ENCODE assay signal across 18 mouse cellular contexts in genomic region chr7:51626451-51627000, GRCm38 (mm10). TPM values are rescaled to one million over a fixed set of nuclear protein-coding genes. Genes with fewer than 3 reads are reported as not detected.
DNase-seq lines count a peak whose midpoint lies in the region; ATAC-seq and TF ChIP-seq lines count a peak whose summit lies in the region.
"Had no signal": no experiment of that assay in that cellular context is flagged by ENCODE, and none has a peak within 500 bp of the region (broad histone marks: within the 10 kb centered on the region; RNA-seq: fewer than 3 reads in every experiment).

No protein-coding gene starts in this region.

- WGBS in forebrain, embryonic 11.5 days: under 1% methylated on average over 16 of the region's 16 CpGs
- WGBS in hindbrain, embryonic 13.5 days: 1% methylated on average over 16 of the region's 16 CpGs
- WGBS in midbrain, embryonic 14.5 days: under 1% methylated on average over 16 of the region's 16 CpGs
- WGBS in heart, embryonic 11.5 days (ENCODE audit: insufficient replicate concordance): 3% methylated on average over 16 of the region's 16 CpGs

- peak overlapping the region; percentile 45 for H3K4me2 ChIP-seq in forebrain, embryonic 11.5 days (ENCODE audit: low read depth, low read length, severe bottlenecking)
- peak overlapping the region; percentile 62 for H3K4me2 ChIP-seq in hindbrain, embryonic 13.5 days
- H3K4me2 ChIP-seq in midbrain, embryonic 14.5 days (ENCODE audit: low read length): peak overlapping the region; percentile 74
- H3K4me2 ChIP-seq in heart, embryonic 11.5 days: no peak overlapping the region
- H3K4me2 ChIP-seq: lung, embryonic 15.5 days had no signal

- peak overlapping the region; percentile 23; the same call in 1 of the 2 replicates for H3K4me3 ChIP-seq in cortical plate, adult 2 months (ENCODE audit: insufficient read depth, low read length)
- peak overlapping the region; percentile 16 for H3K4me3 ChIP-seq in forebrain, embryonic 11.5 days (ENCODE audit: low read depth, low read length)
- H3K4me3 ChIP-seq in hindbrain, embryonic 13.5 days: peak overlapping the region; percentile 50
- H3K4me3 ChIP-seq in midbrain, embryonic 14.5 days (replicated peaks; ENCODE audit: low read depth, low read length): peak overlapping the region; percentile 51
- H3K4me3 ChIP-seq in heart, embryonic 11.5 days (ENCODE audit: low read depth, low read length): no peak overlapping the region
- H3K4me3 ChIP-seq: erythroblast, embryonic 14.5 days; lung, embryonic 15.5 days had no signal

- ATAC-seq in forebrain, embryonic 11.5 days (replicated peaks; ENCODE audit: low FRiP score): no peak
- ATAC-seq in hindbrain, embryonic 13.5 days (ENCODE audit: low FRiP score): no peak
- ATAC-seq in midbrain, embryonic 14.5 days (ENCODE audit: low FRiP score, low TSS enrichment): no peak
- no peak for ATAC-seq in heart, embryonic 11.5 days (replicated peaks; ENCODE audit: insufficient number of reproducible peaks, low FRiP score, low TSS enrichment)
- no peak for ATAC-seq in monocyte, adult 5-6 weeks (replicated peaks; ENCODE audit: insufficient number of reproducible peaks, low FRiP score, low TSS enrichment, poor library complexity, severe bottlenecking)
- ATAC-seq: CD4-positive, CD25-positive, alpha-beta regulatory T cell, adult 4 months; inflammation-experienced regulatory T-cells, adult 6 months had no signal

- TF ChIP-seq CTCF in cortical plate, adult 2 months (IDR thresholded peaks at IDR 0.05; ENCODE audit: extremely low read depth, insufficient read depth, low read length): no peak

- no peaks in the 10 kb centered on the region for H3K36me3 ChIP-seq in forebrain, embryonic 11.5 days (ENCODE audit: control insufficient read depth, insufficient read depth, low read length)
- H3K36me3 ChIP-seq in hindbrain, embryonic 13.5 days: no peaks in the 10 kb centered on the region
- H3K36me3 ChIP-seq in midbrain, embryonic 14.5 days (ENCODE audit: control insufficient read depth, insufficient read depth, low read length): peaks cover 17% of the 10 kb centered on the region
- H3K36me3 ChIP-seq in heart, embryonic 11.5 days (ENCODE audit: control insufficient read depth, insufficient read depth, low read length): no peaks in the 10 kb centered on the region
- H3K36me3 ChIP-seq: lung, embryonic 15.5 days had no signal

- no peak overlapping the region for H3K27ac ChIP-seq in cortical plate, adult 2 months (ENCODE audit: insufficient read depth, low read length)
- peak overlapping the region; percentile 63 for H3K27ac ChIP-seq in forebrain, embryonic 11.5 days (ENCODE audit: low read depth, low read length)
- peak overlapping the region; percentile 93 for H3K27ac ChIP-seq in hindbrain, embryonic 13.5 days
- peak overlapping the region; percentile 98 for H3K27ac ChIP-seq in midbrain, embryonic 14.5 days (replicated peaks; ENCODE audit: low read depth, low read length)
- no peak overlapping the region for H3K27ac ChIP-seq in heart, embryonic 11.5 days (ENCODE audit: low read depth, low read length)
- H3K27ac ChIP-seq: lung, embryonic 15.5 days; stomach, postnatal 0 days had no signal

- H3K9me3 ChIP-seq in forebrain, embryonic 11.5 days (ENCODE audit: control insufficient read depth, low read length): no peaks in the 10 kb centered on the region
- no peaks in the 10 kb centered on the region for H3K9me3 ChIP-seq in hindbrain, embryonic 13.5 days
- H3K9me3 ChIP-seq in midbrain, embryonic 14.5 days (ENCODE audit: control insufficient read depth, low read length): no peaks in the 10 kb centered on the region
- H3K9me3 ChIP-seq in heart, embryonic 11.5 days (replicated peaks; ENCODE audit: control insufficient read depth, low read length): no peaks in the 10 kb centered on the region
- H3K9me3 ChIP-seq: lung, embryonic 15.5 days had no signal

- peaks cover 61% of the 10 kb centered on the region for H3K27me3 ChIP-seq in forebrain, embryonic 11.5 days (ENCODE audit: control insufficient read depth, insufficient read depth, low read length)
- peaks cover 76% of the 10 kb centered on the region for H3K27me3 ChIP-seq in hindbrain, embryonic 13.5 days
- H3K27me3 ChIP-seq in midbrain, embryonic 14.5 days (ENCODE audit: control insufficient read depth, insufficient read depth, low read length): peaks cover 14% of the 10 kb centered on the region; the same call in 1 of the 2 replicates
- H3K27me3 ChIP-seq in heart, embryonic 11.5 days (ENCODE audit: control insufficient read depth, insufficient read depth, low read length): peaks cover 66% of the 10 kb centered on the region

- no peak for DNase-seq in forebrain, embryonic 11.5 days (ENCODE audit: low spot score)
- DNase-seq in midbrain, embryonic 14.5 days: peak; percentile 53
- DNase-seq in spleen, adult 12 weeks (ENCODE audit: low spot score): no peak
- no peak for DNase-seq in urinary bladder, postnatal 25 days (ENCODE audit: low spot score)
- DNase-seq: gastrocnemius, postnatal 36 days had no signal

- no peak for TF ChIP-seq POLR2A in cortical plate, adult 2 months (IDR thresholded peaks at IDR 0.05; ENCODE audit: extremely low read depth, insufficient read depth, low read length)

- peak overlapping the region; percentile 44; the same call in 1 of the 2 replicates for H3K9ac ChIP-seq in forebrain, embryonic 11.5 days (ENCODE audit: low read length)
- H3K9ac ChIP-seq in hindbrain, embryonic 13.5 days: peak overlapping the region; percentile 89
- peak overlapping the region; percentile 86 for H3K9ac ChIP-seq in midbrain, embryonic 14.5 days (replicated peaks; ENCODE audit: low read length)
- H3K9ac ChIP-seq in heart, embryonic 11.5 days (ENCODE audit: low read depth, low read length): no peak overlapping the region
- H3K9ac ChIP-seq: lung, embryonic 15.5 days had no signal

- H3K4me1 ChIP-seq in cortical plate, adult 2 months (ENCODE audit: control insufficient read depth, insufficient read depth, low read length): no peaks in the 10 kb centered on the region; the same call in 1 of the 2 replicates
- peaks cover 2% of the 10 kb centered on the region; the same call in 1 of the 2 replicates for H3K4me1 ChIP-seq in forebrain, embryonic 11.5 days (replicated peaks; ENCODE audit: control insufficient read depth, insufficient read depth, low read length)
- peaks cover 12% of the 10 kb centered on the region; the same call in 1 of the 2 replicates for H3K4me1 ChIP-seq in hindbrain, embryonic 13.5 days (replicated peaks)
- H3K4me1 ChIP-seq in midbrain, embryonic 14.5 days (ENCODE audit: control insufficient read depth, insufficient read depth, low read length): peaks cover 5% of the 10 kb centered on the region; the same call in 1 of the 2 replicates
- no peaks in the 10 kb centered on the region for H3K4me1 ChIP-seq in heart, embryonic 11.5 days (ENCODE audit: control insufficient read depth, insufficient read depth, low read length)
- H3K4me1 ChIP-seq: lung, embryonic 15.5 days had no signal

RNA-seq across cellular contexts. Expression of gene Slc17a6, which starts 4.7 kb away (rescaled TPM):
- 9.1 and 10.8 TPM in 2 replicates for polyA plus RNA-seq in cortical plate, adult 2 months (2012; rRNA removed)
- 23.1 and 24.4 TPM in 2 replicates for polyA plus RNA-seq in forebrain, embryonic 11.5 days (2014; fragmentation: Nextera tagmentation; extraction: Ambion mirVana)
- polyA plus RNA-seq in hindbrain, embryonic 13.5 days (2015; fragmentation: Nextera tagmentation; extraction: Ambion mirVana): 78.6 and 80.9 TPM in 2 replicates
- polyA plus RNA-seq in midbrain, embryonic 14.5 days (2014; fragmentation: Nextera tagmentation; extraction: Ambion mirVana): 102 and 111 TPM in 2 replicates
- polyA plus RNA-seq in heart, embryonic 11.5 days (2014; fragmentation: Nextera tagmentation; extraction: Ambion mirVana): not detected in 2 replicates
- not detected in 3 replicates for total RNA-seq in monocyte, adult 5-6 weeks (2017)
- total RNA-seq: gastrocnemius, postnatal 36 days; megakaryocyte-erythroid progenitor cell, adult 5-6 weeks had no signal
- polyA plus RNA-seq: CD4-positive, CD25-positive, alpha-beta regulatory T cell, adult 4 months; erythroblast, embryonic 14.5 days; heart, embryonic 14.5 days; inflammation-experienced regulatory T-cells, adult 6 months; kidney, embryonic 16.5 days; limb, embryonic 11.5 days; stomach, postnatal 0 days had no signal

Comparison
In these comparisons a context has a peak if more than half of its experiments do, and no peak if none do; other contexts are left out.
1. H3K27ac ChIP-seq: peak in forebrain, embryonic 11.5 days (single experiment), hindbrain, embryonic 13.5 days (single experiment) and midbrain, embryonic 14.5 days (single experiment); none in cortical plate, adult 2 months (single experiment) and heart, embryonic 11.5 days (single experiment).